Mouse (Mus musculus): ENCODE measurements at regions not wholly inside any gene's neighbourhood (a gene's known extent, or its start where the extent isn't known, plus 50 kb on each side); places are given as distances from the start of the nearest gene placed in this dataset.

DNA sequence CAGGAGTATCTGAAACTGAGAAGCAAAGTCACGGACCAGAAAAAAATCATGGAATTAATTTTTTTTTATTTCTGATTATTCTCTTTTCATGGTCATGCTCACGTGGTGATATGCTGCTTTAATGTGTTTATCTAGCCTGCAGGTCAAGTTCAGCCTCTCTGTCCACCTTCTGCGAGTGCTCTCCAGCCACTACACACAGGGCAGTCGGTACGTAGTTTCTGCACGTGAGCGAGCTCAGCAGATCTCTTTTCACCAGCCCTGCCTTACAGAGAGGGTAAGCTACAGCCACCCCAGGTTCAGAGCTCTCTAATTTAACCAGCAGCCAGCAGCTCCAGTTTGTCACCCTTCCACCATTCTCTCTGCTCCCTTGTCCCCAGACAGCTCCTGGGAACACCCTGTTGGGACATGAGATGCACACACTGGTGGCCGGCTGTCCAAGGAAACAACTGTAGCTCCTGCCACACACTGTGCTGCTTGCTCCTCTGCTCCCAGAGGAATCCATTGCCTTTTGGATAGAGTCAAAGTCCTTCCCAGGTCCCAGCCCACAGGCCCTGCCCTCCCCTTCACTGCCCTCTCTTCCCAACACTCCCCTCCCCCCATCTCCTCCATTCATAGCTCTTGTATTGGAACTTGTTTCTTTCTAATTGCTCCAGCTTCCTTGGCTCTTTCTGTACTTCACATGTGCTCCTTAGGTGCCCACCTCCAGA, 97.7 kb upstream of the Sall1 start:
- H3K4me3 ChIP-seq (replicated peaks; ENCODE audit: control insufficient read depth, low read depth, low read length) = no peak overlapping the region
- TF ChIP-seq CTCF (IDR thresholded peaks at IDR 0.05; ENCODE audit: control insufficient read depth, insufficient read depth, low read length) (no peak), POLR2A (IDR thresholded peaks at IDR 0.05; ENCODE audit: borderline replicate concordance, control insufficient read depth, low read depth, low read length) (no peak)
- 79% methylated on average over 8 of the region's 8 CpGs for WGBS
- H3K27ac ChIP-seq (ENCODE audit: control insufficient read depth, insufficient read depth, low read depth, low read length, poor library complexity) = no peak overlapping the region
- H3K4me1 ChIP-seq (ENCODE audit: control insufficient read depth, insufficient read depth, low read length) = no peaks in the 10 kb centered on the region

GRCm38 (mm10) chr8:89139876-89140275, 95.9 kb upstream of the Sall1 start:
- H3K4me3 ChIP-seq (replicated peaks; ENCODE audit: control insufficient read depth, low read depth, low read length) = no peak overlapping the region
- no peaks in the 10 kb centered on the region for H3K4me1 ChIP-seq (ENCODE audit: control insufficient read depth, insufficient read depth, low read length)
- no peak overlapping the region for H3K27ac ChIP-seq (ENCODE audit: control insufficient read depth, insufficient read depth, low read depth, low read length, poor library complexity)
- 45% methylated on average over 3 of the region's 3 CpGs for WGBS
- TF ChIP-seq CTCF (IDR thresholded peaks at IDR 0.05; ENCODE audit: control insufficient read depth, insufficient read depth, low read length) (no peak), POLR2A (IDR thresholded peaks at IDR 0.05; ENCODE audit: borderline replicate concordance, control insufficient read depth, low read depth, low read length) (no peak)

- Histone ChIP-seq H3K27ac (ENCODE audit: control insufficient read depth, insufficient read depth, low read depth, low read length, poor library complexity) (no peak overlapping the region), H3K4me1 (ENCODE audit: control insufficient read depth, insufficient read depth, low read length) (no peaks in the 10 kb centered on the region), H3K4me3 (replicated peaks; ENCODE audit: control insufficient read depth, low read depth, low read length) (no peak overlapping the region)
- 77% methylated on average over 8 of the region's 8 CpGs for WGBS
- TF ChIP-seq POLR2A (IDR thresholded peaks at IDR 0.05; ENCODE audit: borderline replicate concordance, control insufficient read depth, low read depth, low read length) (no peak), CTCF (IDR thresholded peaks at IDR 0.05; ENCODE audit: control insufficient read depth, insufficient read depth, low read length) (no peak)
Measured at GRCm38 (mm10) chr8:89138416-89139125, 94.6 kb upstream of the Sall1 start.

DNA sequence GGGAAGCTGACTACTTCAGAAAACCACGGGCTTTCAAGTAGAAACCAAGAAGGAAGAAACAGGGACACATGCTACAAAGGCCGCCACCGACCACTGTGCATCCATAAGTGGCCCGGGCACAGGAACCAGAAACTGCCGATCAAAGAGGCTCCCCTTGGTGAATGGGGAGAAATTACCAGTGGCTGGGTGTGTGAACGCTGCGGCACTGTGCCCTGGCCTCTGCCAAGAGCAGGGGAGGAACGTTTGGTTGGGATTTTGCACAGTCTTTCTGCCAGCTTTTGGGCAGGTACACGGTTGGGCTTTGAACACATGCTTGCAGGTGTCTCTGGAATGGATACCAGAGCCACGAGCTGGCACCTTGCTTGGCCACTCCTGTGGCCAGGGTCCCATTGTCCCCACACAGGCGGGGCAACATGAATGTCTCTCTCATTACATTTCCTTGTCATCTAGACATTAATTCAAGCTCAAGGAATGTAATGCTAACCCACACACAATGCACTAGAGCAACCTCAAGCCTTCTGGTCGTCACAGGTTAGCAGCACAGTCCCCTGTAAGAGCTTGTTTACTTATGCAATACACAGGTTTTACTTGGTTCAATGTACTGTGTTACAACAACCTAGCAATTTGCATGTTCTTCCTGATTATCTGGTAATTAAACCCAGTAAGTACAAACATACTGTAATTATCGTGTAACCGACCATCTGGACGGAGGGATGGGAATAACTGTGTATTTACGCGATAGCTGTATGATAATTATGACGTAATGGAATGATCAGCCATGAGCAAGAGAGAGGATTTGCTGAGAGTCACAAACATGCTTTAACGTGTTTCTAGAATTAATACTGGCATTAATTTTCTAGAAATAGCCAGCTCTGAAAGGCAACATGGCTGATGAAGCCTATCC, 90.9 kb upstream of the Sall1 start:
- H3K27ac ChIP-seq (ENCODE audit: control insufficient read depth, insufficient read depth, low read depth, low read length, poor library complexity) = no peak overlapping the region
- TF ChIP-seq CTCF (IDR thresholded peaks at IDR 0.05; ENCODE audit: control insufficient read depth, insufficient read depth, low read length) = no peak
- no peak for TF ChIP-seq POLR2A (IDR thresholded peaks at IDR 0.05; ENCODE audit: borderline replicate concordance, control insufficient read depth, low read depth, low read length)
- 64% methylated on average over 19 of the region's 19 CpGs for WGBS
- H3K4me3 ChIP-seq (replicated peaks; ENCODE audit: control insufficient read depth, low read depth, low read length) = no peak overlapping the region
- H3K4me1 ChIP-seq (ENCODE audit: control insufficient read depth, insufficient read depth, low read length) = no peaks in the 10 kb centered on the region

GRCm38 (mm10) chr8:89134058-89134457, 90.1 kb upstream of the Sall1 start:
- Histone ChIP-seq H3K4me1 (ENCODE audit: control insufficient read depth, insufficient read depth, low read length) (no peaks in the 10 kb centered on the region), H3K27ac (ENCODE audit: control insufficient read depth, insufficient read depth, low read depth, low read length, poor library complexity) (no peak overlapping the region), H3K4me3 (replicated peaks; ENCODE audit: control insufficient read depth, low read depth, low read length) (no peak overlapping the region)
- WGBS = 33% methylated on average over 5 of the region's 5 CpGs
- TF ChIP-seq POLR2A (IDR thresholded peaks at IDR 0.05; ENCODE audit: borderline replicate concordance, control insufficient read depth, low read depth, low read length) (no peak), CTCF (IDR thresholded peaks at IDR 0.05; ENCODE audit: control insufficient read depth, insufficient read depth, low read length) (no peak)

- no peak overlapping the region for H3K4me3 ChIP-seq (replicated peaks; ENCODE audit: control insufficient read depth, low read depth, low read length)
- H3K27ac ChIP-seq (ENCODE audit: control insufficient read depth, insufficient read depth, low read depth, low read length, poor library complexity) = no peak overlapping the region
- no peaks in the 10 kb centered on the region for H3K4me1 ChIP-seq (ENCODE audit: control insufficient read depth, insufficient read depth, low read length)
- 71% methylated on average over 6 of the region's 6 CpGs for whole genome bisulfite sequencing
- TF ChIP-seq POLR2A (IDR thresholded peaks at IDR 0.05; ENCODE audit: borderline replicate concordance, control insufficient read depth, low read depth, low read length) (no peak), CTCF (IDR thresholded peaks at IDR 0.05; ENCODE audit: control insufficient read depth, insufficient read depth, low read length) (no peak)
Measured at GRCm38 (mm10) chr8:89121051-89121450, 77.1 kb upstream of the Sall1 start.

- WGBS = 69% methylated on average over 15 of the region's 15 CpGs
- Histone ChIP-seq H3K4me1 (ENCODE audit: control insufficient read depth, insufficient read depth, low read length) (no peaks in the 10 kb centered on the region), H3K4me3 (replicated peaks; ENCODE audit: control insufficient read depth, low read depth, low read length) (no peak overlapping the region), H3K27ac (ENCODE audit: control insufficient read depth, insufficient read depth, low read depth, low read length, poor library complexity) (no peak overlapping the region)
- TF ChIP-seq POLR2A (IDR thresholded peaks at IDR 0.05; ENCODE audit: borderline replicate concordance, control insufficient read depth, low read depth, low read length) (no peak), CTCF (IDR thresholded peaks at IDR 0.05; ENCODE audit: control insufficient read depth, insufficient read depth, low read length) (no peak)
Measured at GRCm38 (mm10) chr8:89107895-89108660, 64.1 kb upstream of the Sall1 start.

Measured in bone marrow, adult 2 months (tissue).